Mouse (Mus musculus): ENCODE data around the gene Bloc1s1. TPM values are rescaled to one million over a fixed set of nuclear protein-coding genes. Genes with fewer than 3 reads are reported as not detected.

The Bloc1s1 gene
- 225 and 234 TPM in 2 replicates for polyA plus RNA-seq (2015; fragmentation: Nextera tagmentation; extraction: Ambion mirVana)

DNA sequence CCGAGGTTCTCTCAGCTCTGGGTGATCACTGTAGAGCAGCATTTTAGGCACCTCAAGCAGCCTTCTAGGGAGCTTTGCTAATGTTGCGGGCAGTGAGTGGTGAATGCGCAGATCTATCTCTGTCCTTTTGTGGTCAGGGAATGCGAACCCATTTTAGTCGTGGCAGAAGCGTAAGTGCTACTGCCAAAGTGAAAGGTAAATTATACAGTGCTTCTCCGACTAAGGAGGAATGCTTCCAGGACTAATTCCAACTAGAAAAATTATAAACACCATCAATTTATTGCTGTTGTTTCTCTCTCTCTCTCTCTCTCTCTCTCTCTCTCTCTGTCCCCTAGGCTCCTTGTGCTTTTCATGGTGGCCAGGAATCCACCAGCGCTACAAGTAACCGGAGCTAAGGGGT is at the start of gene Bloc1s1:
Bloc1s1 (minus strand) TSS at position 101 of the 400 bp plus-strand sequence.
- H3K4me3 ChIP-seq, result peak within 1 kb of the TSS; percentile 70
- H3K9me3 ChIP-seq, result no peaks in the 10 kb centered on the region
- H3K27me3 ChIP-seq, result no peaks in the 10 kb centered on the region
- H3K9ac ChIP-seq, result peak within 1 kb of the TSS; percentile 66
- no peaks in the 10 kb centered on the region; the same call in 1 of the 2 replicates for H3K36me3 ChIP-seq
- peak within 1 kb of the TSS; percentile 95 for H3K27ac ChIP-seq
- no peak for ATAC-seq (ENCODE audit: insufficient number of reproducible peaks, low FRiP score, low TSS enrichment, low read depth)
- H3K4me2 ChIP-seq, result peak within 1 kb of the TSS; percentile 71
- 64% methylated on average over 9 of the region's 9 CpGs for WGBS
- H3K4me1 ChIP-seq, result peaks cover 49% of the 10 kb centered on the region

DNA sequence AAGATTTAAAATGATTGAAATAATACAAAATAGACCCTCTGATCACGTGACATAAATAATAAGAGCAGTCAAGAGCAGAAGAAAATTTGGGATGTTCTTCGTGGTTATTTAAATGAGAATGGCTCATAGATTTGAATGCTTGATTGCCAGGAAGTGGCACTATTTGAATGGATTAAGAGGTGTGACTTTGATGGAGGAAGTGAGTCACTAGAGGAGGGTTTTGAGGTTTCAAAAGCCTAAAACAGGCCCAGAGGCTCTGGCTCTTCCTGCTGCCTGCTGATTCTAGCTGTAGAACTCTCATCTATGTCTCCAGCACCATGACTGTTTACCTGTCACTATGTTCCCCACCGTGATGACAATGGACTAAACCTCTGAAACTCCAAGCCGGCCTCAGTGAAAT is 49.0 kb upstream of the Bloc1s1 start:
- Histone ChIP-seq H3K36me3 (no peaks in the 10 kb centered on the region), H3K9me3 (no peaks in the 10 kb centered on the region), H3K9ac (no peak overlapping the region), H3K4me3 (no peak overlapping the region), H3K4me2 (no peak overlapping the region), H3K27me3 (no peaks in the 10 kb centered on the region), H3K4me1 (peaks cover 2% of the 10 kb centered on the region; the same call in 1 of the 2 replicates), H3K27ac (no peak overlapping the region)
- ATAC-seq (ENCODE audit: insufficient number of reproducible peaks, low FRiP score, low TSS enrichment, low read depth), result no peak
- 76% methylated on average over 4 of the region's 4 CpGs for WGBS

DNA sequence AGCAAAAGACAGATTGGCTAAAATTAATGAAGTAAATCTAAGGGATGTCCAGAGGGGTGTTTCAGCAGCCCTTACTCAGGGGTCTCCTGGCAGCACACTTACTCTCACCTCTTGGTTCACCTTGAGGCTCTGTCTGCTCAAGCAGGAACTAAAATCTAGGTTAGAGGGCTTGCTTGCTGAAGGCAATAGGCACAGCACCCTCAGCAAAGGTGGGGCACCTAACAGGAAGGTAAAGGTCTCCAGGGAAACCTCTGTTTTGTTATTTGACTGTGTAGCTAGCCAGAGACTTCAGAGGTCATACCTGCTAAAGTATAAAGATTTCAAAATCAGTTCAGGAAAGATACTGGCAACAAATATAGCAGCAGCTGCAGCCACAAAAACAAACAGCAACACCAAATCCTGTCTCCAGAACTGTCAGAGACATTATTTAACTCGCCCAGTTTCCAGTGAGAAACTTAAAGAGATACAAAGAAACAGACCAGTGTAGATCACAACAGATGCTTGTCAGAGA is 47.0 kb upstream of the Bloc1s1 start:
- Histone ChIP-seq H3K36me3 (no peaks in the 10 kb centered on the region), H3K9me3 (no peaks in the 10 kb centered on the region), H3K9ac (no peak overlapping the region), H3K4me1 (no peaks in the 10 kb centered on the region), H3K27ac (no peak overlapping the region), H3K4me2 (no peak overlapping the region), H3K27me3 (no peaks in the 10 kb centered on the region), H3K4me3 (no peak overlapping the region)
- WGBS, result 38% methylated on average over 1 of the region's 1 CpGs
- ATAC-seq (ENCODE audit: insufficient number of reproducible peaks, low FRiP score, low TSS enrichment, low read depth), result no peak

DNA sequence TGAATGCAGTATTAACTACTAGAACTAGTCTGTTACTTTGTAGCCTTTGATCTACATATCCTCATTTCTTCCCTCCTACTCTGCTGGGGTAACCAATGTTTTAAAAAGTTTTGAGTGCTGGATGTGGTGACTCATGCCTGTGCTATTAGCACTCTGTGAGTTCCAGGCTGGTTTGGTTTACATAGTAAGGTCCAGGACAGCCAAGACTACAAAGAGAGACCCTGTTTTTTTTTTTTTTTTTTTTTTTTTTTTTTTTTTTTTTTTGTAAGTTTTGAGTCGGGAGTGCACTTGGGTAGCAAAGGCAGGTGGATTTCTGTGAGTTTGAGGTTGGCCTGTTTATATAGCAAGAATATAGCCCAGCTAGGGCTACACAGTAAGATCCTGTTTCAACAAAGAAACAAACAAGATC is 44.5 kb upstream of the Bloc1s1 start:
- 28% methylated on average over 1 of the region's 1 CpGs for WGBS

DNA sequence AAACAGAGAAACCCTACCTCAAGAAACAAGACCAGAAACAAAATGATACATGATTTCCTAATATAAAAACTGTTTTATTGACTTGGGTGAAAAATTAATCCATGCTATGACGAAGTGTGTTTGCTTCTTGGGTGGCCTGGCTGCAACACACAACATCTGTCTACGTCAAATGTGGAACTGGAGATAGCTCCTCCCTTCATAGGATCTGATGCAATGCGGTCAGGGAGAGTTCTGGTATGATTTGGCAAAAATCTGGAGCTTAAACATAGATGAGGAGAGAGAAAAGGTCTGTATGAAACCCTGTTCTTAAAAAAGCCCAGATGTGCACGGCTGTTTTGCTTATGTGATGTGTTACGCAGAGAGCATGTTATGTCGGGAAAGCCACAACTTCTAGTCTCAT is 42.0 kb upstream of the Bloc1s1 start:
- Histone ChIP-seq H3K36me3 (no peaks in the 10 kb centered on the region), H3K27me3 (no peaks in the 10 kb centered on the region), H3K4me1 (no peaks in the 10 kb centered on the region), H3K9ac (no peak overlapping the region), H3K4me2 (no peak overlapping the region), H3K9me3 (no peaks in the 10 kb centered on the region), H3K27ac (no peak overlapping the region), H3K4me3 (no peak overlapping the region)
- 69% methylated on average over 6 of the region's 6 CpGs for WGBS
- ATAC-seq (ENCODE audit: insufficient number of reproducible peaks, low FRiP score, low TSS enrichment, low read depth), result no peak

More for the DNA sequence above, 44.5 kb upstream of the Bloc1s1 start:
- Histone ChIP-seq H3K9ac (no peak overlapping the region), H3K9me3 (no peaks in the 10 kb centered on the region), H3K27me3 (no peaks in the 10 kb centered on the region), H3K36me3 (no peaks in the 10 kb centered on the region), H3K4me2 (no peak overlapping the region), H3K4me1 (no peaks in the 10 kb centered on the region), H3K4me3 (no peak overlapping the region), H3K27ac (no peak overlapping the region)
- no peak for ATAC-seq (ENCODE audit: insufficient number of reproducible peaks, low FRiP score, low TSS enrichment, low read depth)

DNA sequence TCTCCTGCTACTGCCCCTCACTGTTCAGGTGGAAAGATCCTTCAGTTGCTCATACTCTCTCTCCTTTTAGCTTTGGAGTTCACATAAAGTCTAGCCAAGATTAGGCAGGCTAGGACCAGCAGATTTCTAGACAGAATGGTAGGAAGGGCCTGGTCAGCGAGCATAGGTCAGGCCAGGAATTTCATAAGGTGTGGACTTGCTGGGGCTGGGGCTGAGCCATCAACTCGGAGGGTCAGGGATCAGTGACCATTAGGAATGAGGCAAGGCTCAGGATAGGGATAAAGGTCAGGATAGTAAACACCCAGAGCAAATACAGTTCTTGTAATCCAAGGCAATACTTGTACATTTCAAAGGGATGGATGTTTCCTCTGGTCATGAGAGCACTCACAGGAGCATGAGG is 41.1 kb upstream of the Bloc1s1 start:
- ATAC-seq (ENCODE audit: insufficient number of reproducible peaks, low FRiP score, low TSS enrichment, low read depth), result no peak
- H3K36me3 ChIP-seq, result no peaks in the 10 kb centered on the region
- no peaks in the 10 kb centered on the region for H3K9me3 ChIP-seq
- WGBS, result 66% methylated on average over 2 of the region's 2 CpGs
- H3K27me3 ChIP-seq, result no peaks in the 10 kb centered on the region
- no peak overlapping the region for H3K9ac ChIP-seq
- no peak overlapping the region for H3K4me3 ChIP-seq
- H3K4me1 ChIP-seq, result 0 out of 2 replicates have a peak, but pooled peaks cover 2% of the 10 kb centered on the region
- H3K27ac ChIP-seq, result no peak overlapping the region
- no peak overlapping the region for H3K4me2 ChIP-seq

DNA sequence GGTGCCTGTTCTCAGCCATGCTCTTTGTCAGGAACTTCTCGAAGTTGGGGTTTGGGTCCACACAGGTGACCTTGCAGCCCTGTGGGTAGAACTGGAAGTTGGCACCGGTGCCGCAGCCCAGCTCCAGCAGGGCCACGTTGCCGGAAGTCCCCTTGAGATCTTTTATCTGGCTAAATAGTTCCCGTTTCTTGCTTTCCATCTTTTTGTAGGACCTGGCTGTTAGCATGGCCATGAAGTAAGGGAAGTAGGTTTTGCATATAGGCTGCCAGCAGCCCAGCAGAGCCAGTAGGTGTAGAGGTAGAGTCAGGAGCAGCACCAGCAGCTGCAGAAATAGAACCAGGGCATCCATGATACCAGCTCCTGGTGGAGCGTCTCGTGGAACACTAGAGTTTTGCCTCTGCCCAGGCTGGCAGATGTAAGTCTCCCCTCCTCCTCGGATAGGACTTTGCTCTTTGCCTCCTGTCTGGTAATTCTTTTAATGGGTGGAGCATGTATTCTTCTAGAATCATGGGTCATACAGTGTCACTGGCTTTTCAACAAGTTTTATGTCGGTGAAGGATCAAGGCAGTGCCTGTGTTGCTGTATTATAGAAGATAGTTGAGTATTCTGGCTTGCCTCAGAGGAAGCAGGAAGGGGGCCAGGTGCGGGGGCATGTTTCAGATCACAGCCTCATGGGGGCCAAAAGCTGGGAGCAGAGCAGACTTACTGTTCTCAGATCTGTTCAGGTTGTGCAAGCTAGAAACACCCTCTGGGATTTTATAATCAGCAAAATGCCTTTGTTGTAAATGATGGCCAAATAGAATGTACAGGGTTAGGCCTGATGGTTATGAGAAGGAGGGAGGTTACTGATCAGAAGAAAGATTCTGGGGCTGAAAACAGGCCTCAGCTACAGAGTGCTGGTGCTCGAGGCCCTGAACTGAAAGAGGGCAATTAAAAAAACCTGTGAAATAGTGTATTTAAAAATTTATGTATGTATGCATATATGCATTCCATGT is 37.1 kb upstream of the Bloc1s1 start, which contains the start of gene Mettl7b:
Mettl7b (minus strand) TSS at position 399 of the 995 bp plus-strand sequence.
- Histone ChIP-seq H3K9ac (no peak within 1 kb of the TSS), H3K4me1 (0 out of 2 replicates have a peak, but pooled peaks cover 2% of the 10 kb centered on the region), H3K36me3 (no peaks in the 10 kb centered on the region), H3K27ac (no peak within 1 kb of the TSS), H3K4me2 (no peak within 1 kb of the TSS), H3K27me3 (no peaks in the 10 kb centered on the region), H3K9me3 (no peaks in the 10 kb centered on the region), H3K4me3 (no peak within 1 kb of the TSS)
- no peak for ATAC-seq (ENCODE audit: insufficient number of reproducible peaks, low FRiP score, low TSS enrichment, low read depth)
- WGBS, result 73% methylated on average over 12 of the region's 12 CpGs

DNA sequence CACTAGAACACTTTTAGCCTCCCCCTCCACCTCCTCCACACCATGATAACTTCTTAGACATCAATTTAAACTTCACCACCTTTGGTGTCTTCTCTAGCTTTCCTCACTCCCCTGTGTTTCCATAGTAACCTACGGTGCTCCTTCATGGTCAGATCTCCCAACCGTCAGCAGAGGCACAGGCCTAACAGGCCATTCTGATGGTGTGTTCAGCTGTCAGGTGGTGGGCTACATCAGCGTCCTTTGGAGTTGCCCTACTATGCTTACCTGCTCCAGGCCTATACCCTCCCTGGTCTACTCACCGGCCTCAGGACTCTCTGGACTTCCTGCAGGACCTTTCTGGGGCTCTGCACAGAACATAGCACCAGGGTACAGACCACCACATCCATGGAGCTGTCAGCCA is 36.3 kb upstream of the Bloc1s1 start:
- no peak overlapping the region for H3K27ac ChIP-seq
- no peaks in the 10 kb centered on the region for H3K27me3 ChIP-seq
- no peak overlapping the region for H3K4me2 ChIP-seq
- H3K36me3 ChIP-seq, result no peaks in the 10 kb centered on the region
- no peak overlapping the region for H3K9ac ChIP-seq
- no peaks in the 10 kb centered on the region for H3K9me3 ChIP-seq
- ATAC-seq (ENCODE audit: insufficient number of reproducible peaks, low FRiP score, low TSS enrichment, low read depth), result no peak
- 72% methylated on average over 4 of the region's 4 CpGs for WGBS
- H3K4me1 ChIP-seq, result 0 out of 2 replicates have a peak, but pooled peaks cover 2% of the 10 kb centered on the region
- H3K4me3 ChIP-seq, result no peak overlapping the region

DNA sequence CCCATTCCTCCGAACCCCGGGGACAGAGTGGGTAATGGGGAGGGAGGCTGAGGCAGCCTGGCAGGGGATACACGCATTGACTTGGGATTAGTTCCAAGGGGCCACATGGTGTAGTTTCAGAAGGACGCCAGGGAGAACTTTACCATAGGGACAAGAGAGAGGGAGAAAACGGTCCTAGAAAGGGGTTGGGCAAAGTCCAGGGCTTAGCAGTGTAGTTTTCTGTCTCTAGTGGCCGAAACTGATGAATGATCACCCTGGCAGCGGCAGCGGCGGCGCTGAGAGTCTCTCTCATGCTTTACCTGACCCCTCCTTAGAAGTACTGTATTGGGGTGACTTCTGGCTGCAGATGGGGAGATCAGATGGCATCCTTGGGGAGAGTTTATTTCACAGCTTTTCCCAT is 34.5 kb upstream of the Bloc1s1 start:
- no peaks in the 10 kb centered on the region for H3K9me3 ChIP-seq
- no peaks in the 10 kb centered on the region for H3K27me3 ChIP-seq
- WGBS, result 75% methylated on average over 10 of the region's 10 CpGs
- no peak overlapping the region for H3K9ac ChIP-seq
- 0 out of 2 replicates have a peak, but pooled peaks cover 2% of the 10 kb centered on the region for H3K4me1 ChIP-seq
- no peak for ATAC-seq (ENCODE audit: insufficient number of reproducible peaks, low FRiP score, low TSS enrichment, low read depth)
- no peak overlapping the region for H3K4me3 ChIP-seq
- no peaks in the 10 kb centered on the region for H3K36me3 ChIP-seq
- H3K27ac ChIP-seq, result no peak overlapping the region
- H3K4me2 ChIP-seq, result no peak overlapping the region

DNA sequence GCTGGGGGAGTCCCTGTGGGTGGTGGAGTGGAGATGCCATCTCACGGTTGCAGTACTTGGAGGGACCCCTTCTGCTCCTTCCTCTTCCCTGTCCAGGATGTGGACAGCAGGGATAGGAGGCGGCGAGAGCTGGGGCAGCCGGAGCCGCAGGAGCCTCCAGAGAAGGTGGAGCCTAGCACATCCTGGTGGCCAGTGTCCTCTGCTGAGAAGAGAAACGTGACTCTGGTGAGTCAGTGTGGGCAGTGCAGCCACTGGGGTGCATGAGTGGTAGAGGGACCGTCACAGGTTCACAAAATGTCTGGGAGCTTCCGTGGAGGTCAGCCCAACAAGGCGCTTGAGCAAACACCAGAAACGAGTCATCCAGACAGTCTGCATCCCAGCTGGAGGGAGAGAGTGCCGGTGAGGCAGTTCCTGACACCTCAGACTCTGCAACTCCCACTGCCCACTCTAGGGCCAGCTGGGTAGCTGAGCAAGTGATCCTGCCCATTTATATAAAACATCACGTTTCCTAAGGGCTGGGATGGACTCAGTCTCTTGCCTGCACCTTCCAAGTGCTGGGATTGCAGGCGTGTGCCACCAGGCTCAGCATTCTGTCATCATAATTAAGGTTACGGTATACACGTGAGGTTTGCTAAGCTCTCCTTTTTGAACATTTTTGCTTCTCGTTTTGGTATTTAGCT is 26.5 kb upstream of the Bloc1s1 start:
- Histone ChIP-seq H3K4me1 (no peaks in the 10 kb centered on the region), H3K36me3 (no peaks in the 10 kb centered on the region), H3K9ac (no peak overlapping the region), H3K4me2 (no peak overlapping the region), H3K27me3 (no peaks in the 10 kb centered on the region), H3K27ac (no peak overlapping the region), H3K4me3 (no peak overlapping the region), H3K9me3 (no peaks in the 10 kb centered on the region)
- no peak for ATAC-seq (ENCODE audit: insufficient number of reproducible peaks, low FRiP score, low TSS enrichment, low read depth)
- 55% methylated on average over 16 of the region's 16 CpGs for WGBS

DNA sequence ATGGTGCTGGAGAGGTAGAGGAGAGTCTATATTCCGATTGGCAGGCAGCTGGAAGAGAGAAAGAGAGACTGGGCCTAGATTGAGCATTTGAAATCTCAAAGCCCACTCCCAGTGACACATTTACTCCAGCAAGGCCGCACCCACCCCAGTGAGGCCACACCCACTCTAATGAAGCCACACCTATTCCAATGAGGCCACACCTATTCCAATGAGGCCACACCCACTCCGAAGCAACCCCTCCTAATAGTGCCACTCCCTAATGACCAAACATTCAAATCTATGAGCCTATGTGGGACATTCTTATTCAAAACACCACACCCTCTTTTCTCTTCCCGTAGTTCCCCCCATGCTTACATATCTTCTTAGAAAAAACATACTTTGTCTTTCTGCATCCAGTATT is 23.7 kb upstream of the Bloc1s1 start:
- 88% methylated on average over 4 of the region's 4 CpGs for WGBS
- Histone ChIP-seq H3K27ac (no peak overlapping the region), H3K36me3 (no peaks in the 10 kb centered on the region), H3K4me2 (no peak overlapping the region), H3K9me3 (no peaks in the 10 kb centered on the region), H3K27me3 (no peaks in the 10 kb centered on the region), H3K9ac (no peak overlapping the region), H3K4me3 (no peak overlapping the region), H3K4me1 (no peaks in the 10 kb centered on the region)
- ATAC-seq (ENCODE audit: insufficient number of reproducible peaks, low FRiP score, low TSS enrichment, low read depth), result no peak

DNA sequence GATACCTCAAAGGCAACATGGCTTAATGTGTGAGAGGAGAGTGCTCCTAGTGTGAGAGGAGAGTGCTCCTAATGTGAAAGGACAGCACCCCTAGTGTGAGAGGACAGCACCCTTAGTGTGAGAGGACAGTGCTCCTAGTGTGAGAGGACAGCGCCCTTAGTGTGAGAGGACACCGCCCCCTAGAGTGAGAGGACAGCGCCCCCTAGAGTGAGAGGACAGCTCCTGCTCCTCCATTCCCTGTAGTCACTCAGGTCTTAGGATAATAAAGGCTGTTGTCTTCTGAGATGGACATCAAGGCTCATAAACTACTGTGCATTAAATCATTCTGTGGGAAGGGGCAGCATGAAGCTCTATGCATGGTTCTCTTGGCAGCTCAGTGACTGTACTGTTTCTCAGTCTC is 21.8 kb upstream of the Bloc1s1 start:
- Histone ChIP-seq H3K4me2 (no peak overlapping the region), H3K4me1 (no peaks in the 10 kb centered on the region), H3K27me3 (no peaks in the 10 kb centered on the region), H3K4me3 (no peak overlapping the region), H3K9ac (no peak overlapping the region), H3K36me3 (no peaks in the 10 kb centered on the region), H3K9me3 (no peaks in the 10 kb centered on the region), H3K27ac (no peak overlapping the region)
- ATAC-seq (ENCODE audit: insufficient number of reproducible peaks, low FRiP score, low TSS enrichment, low read depth), result no peak
- 28% methylated on average over 3 of the region's 3 CpGs for WGBS

All from limb, embryonic 15.5 days (tissue).